Mouse (Mus musculus) layer of hippocampus, adult 9-11 months (tissue): ENCODE results near the gene Slc10a2.
"Not testable (repeated sequence)": the region's sequence is repeated elsewhere in the genome, so short reads cannot be mapped to it uniquely, and the experiment has no call there.

Experiments
- DNase-seq: peaks from one replicate; pipeline ENCODE4 v3.0.0; 2022

Slc10a2 gene

GRCm38 (mm10) chr8:5105186-5105585 lies at the start of gene Slc10a2:
TSS of gene Slc10a2 (minus strand) at chr8:5105351.
- no peak for DNase-seq

GRCm38 (mm10) chr8:5129322-5129829 lies 24.2 kb upstream of the Slc10a2 start:
- DNase-seq: no peak

- no peak for DNase-seq
Measured at GRCm38 (mm10) chr8:5106855-5107254, 1.7 kb upstream of the Slc10a2 start.

- no peak for DNase-seq
Measured at GRCm38 (mm10) chr8:5095392-5095791, 9.8 kb downstream of the Slc10a2 start.

GRCm38 (mm10) chr8:5093991-5094390 lies 11.2 kb downstream of the Slc10a2 start:
- not testable (repeated sequence) for DNase-seq

- no peak for DNase-seq
Measured at GRCm38 (mm10) chr8:5073654-5074293, 31.4 kb downstream of the Slc10a2 start.

- no peak for DNase-seq
Measured at GRCm38 (mm10) chr8:5058888-5059287, 46.3 kb downstream of the Slc10a2 start.

- DNase-seq: not testable (repeated sequence)
Measured at GRCm38 (mm10) chr8:5044361-5044900, 60.7 kb downstream of the Slc10a2 start.

GRCm38 (mm10) chr8:5038811-5039561 lies 66.2 kb downstream of the Slc10a2 start:
- no peak for DNase-seq
